Mouse (Mus musculus): ENCODE measurements around the gene Nr2f1. TPM values are rescaled to one million over a fixed set of nuclear protein-coding genes. Genes with fewer than 3 reads are reported as not detected.
A peak's percentile ranks its signal among the peaks of the same experiment; 100 is the strongest.

The Nr2f1 gene
- polyA plus RNA-seq, 1 experiment = not detected

DNA sequence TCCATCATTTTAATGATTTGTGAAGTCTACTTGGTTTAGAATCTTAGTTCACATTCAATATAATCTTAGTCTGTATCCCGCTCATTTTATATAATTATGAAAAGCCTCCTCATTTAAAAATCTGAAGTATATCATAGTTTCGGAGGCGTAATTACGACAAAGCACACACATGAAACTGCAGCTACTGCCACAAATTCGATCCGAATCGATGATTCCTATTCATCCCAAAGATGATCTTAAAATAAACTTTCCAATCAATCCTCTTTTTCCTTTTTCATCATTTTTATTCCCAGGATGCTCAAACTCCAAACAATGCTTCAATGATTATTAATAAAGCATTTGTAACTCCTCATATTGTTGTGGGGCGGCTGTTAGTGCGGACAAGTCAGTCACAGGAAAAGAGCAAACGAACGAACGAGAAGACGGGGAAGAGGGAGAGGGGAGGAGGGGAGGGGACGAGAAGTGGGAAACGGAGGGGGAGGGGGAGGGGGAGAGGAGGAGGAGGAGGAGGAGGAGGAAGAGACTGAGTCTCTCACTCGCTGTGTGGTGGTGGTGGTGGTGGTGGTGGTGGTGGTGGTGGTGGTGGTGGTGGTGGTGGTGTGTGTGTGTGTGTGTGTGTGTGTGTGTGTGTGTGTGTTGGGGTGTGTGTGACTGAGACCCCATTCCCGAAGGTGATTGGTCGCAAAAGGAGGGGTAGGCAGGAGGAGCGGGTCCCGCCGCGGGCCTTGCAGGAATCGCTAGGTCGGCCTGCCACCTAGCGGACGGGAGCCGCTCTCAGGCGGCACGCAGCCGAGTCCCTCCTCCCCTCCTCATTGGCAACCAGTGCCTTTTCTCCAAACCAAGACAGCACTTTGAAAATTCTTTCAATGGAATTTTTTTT lies 1.7 kb upstream of the Nr2f1 start:
- no peak overlapping the region for H3K27ac ChIP-seq (ENCODE audit: insufficient read depth, low read depth, low read length)
- peaks cover 3% of the 10 kb centered on the region; the same call in 1 of the 2 replicates for H3K4me1 ChIP-seq (ENCODE audit: control insufficient read depth, insufficient read depth, low read length)
- TF ChIP-seq CTCF (IDR thresholded peaks at IDR 0.05; ENCODE audit: low read depth, low read length) (peak; percentile 49), POLR2A (IDR thresholded peaks at IDR 0.05; ENCODE audit: borderline replicate concordance, low read depth, low read length) (no peak)
- no peak overlapping the region; the same call in 1 of the 2 replicates for H3K4me3 ChIP-seq (ENCODE audit: insufficient read depth, low read length)

DNA sequence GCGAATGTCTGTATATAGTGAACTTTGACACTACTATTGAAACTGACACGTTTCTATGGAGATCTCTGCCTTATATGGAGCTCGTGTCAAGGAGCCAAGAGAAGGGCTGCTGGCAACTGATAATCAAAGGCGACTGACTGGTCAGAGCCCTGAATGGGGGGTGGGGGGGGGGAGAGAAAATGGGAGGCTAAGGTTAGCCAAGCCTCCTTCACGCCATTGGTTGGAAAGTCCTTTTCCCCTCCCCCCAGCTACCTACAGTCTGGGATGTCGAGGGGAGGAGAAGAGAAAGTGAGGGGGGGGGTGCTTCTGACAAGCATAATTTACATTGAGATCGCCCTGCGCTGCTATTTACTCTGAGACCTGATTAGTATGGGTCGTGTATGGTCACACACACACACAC lies 850 bp upstream of the Nr2f1 start:
- Histone ChIP-seq H3K27ac (ENCODE audit: insufficient read depth, low read depth, low read length) (no peak overlapping the region), H3K4me1 (ENCODE audit: control insufficient read depth, insufficient read depth, low read length) (peaks cover 3% of the 10 kb centered on the region; the same call in 1 of the 2 replicates), H3K4me3 (ENCODE audit: insufficient read depth, low read length) (peak overlapping the region; percentile 13; the same call in 1 of the 2 replicates)
- TF ChIP-seq POLR2A (IDR thresholded peaks at IDR 0.05; ENCODE audit: borderline replicate concordance, low read depth, low read length) (no peak), CTCF (IDR thresholded peaks at IDR 0.05; ENCODE audit: low read depth, low read length) (no peak)

DNA sequence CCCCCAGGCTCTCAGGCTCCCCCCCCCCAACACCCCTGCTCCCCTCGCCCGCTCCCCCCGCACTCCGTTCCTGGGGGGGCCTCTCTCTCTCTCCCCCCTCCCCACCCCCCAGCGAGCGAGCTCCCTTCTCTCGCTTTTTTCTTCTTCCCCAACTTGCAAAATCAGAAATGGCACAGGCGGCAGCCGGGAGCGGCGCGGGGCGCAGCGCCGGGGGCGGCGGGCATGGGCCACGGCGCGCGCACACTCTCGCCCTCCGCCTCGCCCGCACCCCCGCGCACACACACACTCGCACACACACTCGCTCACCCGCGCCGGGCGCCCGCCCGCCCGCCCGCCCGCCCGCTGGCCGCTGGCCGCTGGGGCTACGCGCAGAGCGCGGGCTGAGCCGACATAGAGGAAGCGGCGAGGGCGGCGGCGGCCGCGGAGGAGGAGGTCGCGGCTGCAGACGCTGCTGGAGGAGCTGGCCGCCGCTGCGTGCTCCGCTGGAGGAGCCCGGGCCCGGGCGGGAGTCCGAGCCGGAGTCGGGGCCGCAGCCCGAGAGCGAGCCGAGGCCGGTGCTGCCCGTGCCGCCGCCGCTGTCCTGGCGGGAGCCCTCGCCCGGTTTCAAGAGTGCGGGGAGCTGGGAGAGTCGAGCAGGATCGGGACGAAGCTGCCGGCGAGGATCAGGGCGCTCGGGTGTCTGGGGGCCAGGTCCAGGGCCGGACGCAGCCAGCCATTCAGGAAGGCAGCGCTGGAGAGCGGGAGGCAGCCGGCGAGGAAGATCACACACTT lies 501 bp downstream of the Nr2f1 start:
- Histone ChIP-seq H3K4me3 (ENCODE audit: insufficient read depth, low read length) (peak overlapping the region; percentile 64), H3K27ac (ENCODE audit: insufficient read depth, low read depth, low read length) (no peak overlapping the region), H3K4me1 (ENCODE audit: control insufficient read depth, insufficient read depth, low read length) (peaks cover 3% of the 10 kb centered on the region; the same call in 1 of the 2 replicates)
- no peak for TF ChIP-seq POLR2A (IDR thresholded peaks at IDR 0.05; ENCODE audit: borderline replicate concordance, low read depth, low read length)
- no peak for TF ChIP-seq CTCF (IDR thresholded peaks at IDR 0.05; ENCODE audit: low read depth, low read length)

DNA sequence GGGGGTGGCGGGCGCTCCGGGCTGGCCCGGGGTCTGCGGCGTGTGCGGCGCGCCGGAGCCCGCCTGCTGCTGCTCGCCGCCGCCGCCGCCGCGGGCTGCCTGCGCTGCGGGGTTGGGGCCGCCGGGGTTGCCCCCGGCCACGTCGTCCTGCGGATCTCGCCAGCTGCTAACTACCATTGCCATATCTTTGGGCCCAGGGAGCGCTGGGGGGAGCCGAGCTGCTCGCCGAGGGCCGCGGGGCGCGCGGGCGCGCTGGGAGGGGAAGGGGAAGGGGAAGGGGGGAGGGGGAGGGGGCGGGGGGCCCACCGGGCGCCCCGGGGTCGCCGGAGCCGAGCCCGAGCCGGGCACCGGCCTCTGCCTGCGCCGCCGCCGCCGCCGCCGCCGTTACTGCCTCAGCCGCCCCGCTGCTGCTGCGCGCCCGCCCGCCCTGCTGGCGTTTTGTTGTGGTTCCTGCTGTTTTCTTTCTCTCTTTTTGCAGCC lies 1.1 kb downstream of the Nr2f1 start:
- TF ChIP-seq CTCF (IDR thresholded peaks at IDR 0.05; ENCODE audit: low read depth, low read length) (no peak), POLR2A (IDR thresholded peaks at IDR 0.05; ENCODE audit: borderline replicate concordance, low read depth, low read length) (no peak)
- Histone ChIP-seq H3K4me3 (ENCODE audit: insufficient read depth, low read length) (peak overlapping the region; percentile 51), H3K27ac (ENCODE audit: insufficient read depth, low read depth, low read length) (no peak overlapping the region), H3K4me1 (ENCODE audit: control insufficient read depth, insufficient read depth, low read length) (peaks cover 3% of the 10 kb centered on the region; the same call in 1 of the 2 replicates)

DNA sequence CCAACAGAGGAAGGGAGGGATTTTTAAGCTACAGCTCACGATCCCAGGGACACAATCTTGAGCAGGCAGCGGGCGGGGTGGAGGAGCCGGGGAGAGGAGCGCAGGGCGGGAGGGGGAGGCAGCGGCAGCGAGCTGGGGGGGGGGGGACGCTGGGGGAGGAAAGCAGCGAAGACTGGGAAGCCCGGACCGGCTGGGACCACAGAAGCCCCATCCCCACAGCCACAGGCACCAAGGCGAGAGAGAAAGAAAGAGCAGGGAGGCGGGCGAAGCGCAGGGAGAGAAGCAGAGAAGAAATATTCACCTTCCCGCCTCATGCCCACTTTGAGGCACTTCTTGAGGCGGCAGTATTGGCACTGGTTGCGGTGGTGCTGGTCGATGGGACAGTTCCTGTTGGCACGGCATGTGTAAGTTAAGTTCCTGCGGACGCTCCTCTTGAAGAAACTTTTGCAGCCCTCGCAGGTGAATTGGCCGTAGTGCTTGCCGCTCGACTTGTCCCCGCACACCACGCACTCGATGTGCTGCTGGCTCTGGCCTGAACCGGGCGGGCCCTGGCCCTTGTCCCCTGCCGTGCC lies 1.7 kb downstream of the Nr2f1 start:
- TF ChIP-seq CTCF (IDR thresholded peaks at IDR 0.05; ENCODE audit: low read depth, low read length) (no peak), POLR2A (IDR thresholded peaks at IDR 0.05; ENCODE audit: borderline replicate concordance, low read depth, low read length) (no peak)
- Histone ChIP-seq H3K27ac (ENCODE audit: insufficient read depth, low read depth, low read length) (no peak overlapping the region), H3K4me1 (ENCODE audit: control insufficient read depth, insufficient read depth, low read length) (peaks cover 3% of the 10 kb centered on the region; the same call in 1 of the 2 replicates), H3K4me3 (ENCODE audit: insufficient read depth, low read length) (peak overlapping the region; percentile 51)

DNA sequence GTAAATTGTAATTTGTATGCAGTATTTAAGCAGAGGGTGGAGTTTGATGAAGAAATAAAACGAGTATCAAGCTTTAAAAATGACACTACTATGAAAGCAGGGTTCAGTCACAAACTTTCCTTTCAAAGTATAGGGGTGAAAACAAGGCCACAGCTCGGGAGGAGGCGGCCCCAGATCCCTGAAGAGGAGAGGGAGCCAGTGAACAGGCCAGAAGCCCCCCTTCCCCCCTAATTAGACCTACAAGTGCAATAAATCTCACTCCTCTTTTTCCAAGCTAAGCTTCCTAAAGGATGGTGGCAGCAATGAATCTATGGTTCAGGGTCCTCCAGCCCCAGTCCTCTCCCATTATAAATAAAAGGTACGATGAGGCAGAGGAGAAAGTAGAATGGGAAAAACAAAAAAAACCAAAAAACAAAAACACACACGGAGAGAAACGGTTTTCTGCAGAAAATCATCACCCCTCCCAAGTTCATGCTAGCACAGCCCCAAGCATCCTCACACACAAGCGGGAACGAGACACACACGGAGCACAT lies 2.2 kb downstream of the Nr2f1 start:
- Histone ChIP-seq H3K27ac (ENCODE audit: insufficient read depth, low read depth, low read length) (no peak overlapping the region), H3K4me1 (ENCODE audit: control insufficient read depth, insufficient read depth, low read length) (peaks cover 3% of the 10 kb centered on the region; the same call in 1 of the 2 replicates), H3K4me3 (ENCODE audit: insufficient read depth, low read length) (no peak overlapping the region)
- TF ChIP-seq CTCF (IDR thresholded peaks at IDR 0.05; ENCODE audit: low read depth, low read length) (no peak), POLR2A (IDR thresholded peaks at IDR 0.05; ENCODE audit: borderline replicate concordance, low read depth, low read length) (no peak)

DNA sequence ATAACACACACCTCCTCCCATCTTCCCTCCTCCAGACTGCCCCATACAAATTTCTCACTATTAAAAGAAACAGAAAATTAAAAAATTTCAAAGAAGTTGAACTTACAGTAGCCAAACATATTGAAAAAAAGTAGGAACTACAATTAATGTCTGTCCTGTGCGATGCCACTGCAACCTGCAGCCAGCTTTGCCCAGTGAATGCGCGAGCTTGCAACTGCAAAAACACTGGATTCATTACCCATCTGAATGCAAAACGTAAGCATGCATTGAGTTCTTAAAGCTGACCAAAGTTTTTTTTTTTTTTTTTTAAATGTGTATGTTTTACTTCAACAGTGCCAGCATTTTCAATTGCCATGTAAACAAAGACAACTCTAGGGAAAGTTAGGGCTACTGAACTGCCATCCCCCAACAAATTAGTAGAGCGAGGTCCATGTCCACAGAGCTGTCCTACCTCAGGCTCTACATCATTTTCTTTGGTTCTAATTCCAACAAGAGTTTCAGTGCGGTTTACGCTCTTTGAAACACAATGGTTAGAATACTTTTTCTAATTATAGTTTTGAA lies 3.2 kb downstream of the Nr2f1 start:
- Histone ChIP-seq H3K27ac (ENCODE audit: insufficient read depth, low read depth, low read length) (no peak overlapping the region), H3K4me1 (ENCODE audit: control insufficient read depth, insufficient read depth, low read length) (no peaks in the 10 kb centered on the region), H3K4me3 (ENCODE audit: insufficient read depth, low read length) (no peak overlapping the region)
- TF ChIP-seq POLR2A (IDR thresholded peaks at IDR 0.05; ENCODE audit: borderline replicate concordance, low read depth, low read length) (no peak), CTCF (IDR thresholded peaks at IDR 0.05; ENCODE audit: low read depth, low read length) (no peak)

DNA sequence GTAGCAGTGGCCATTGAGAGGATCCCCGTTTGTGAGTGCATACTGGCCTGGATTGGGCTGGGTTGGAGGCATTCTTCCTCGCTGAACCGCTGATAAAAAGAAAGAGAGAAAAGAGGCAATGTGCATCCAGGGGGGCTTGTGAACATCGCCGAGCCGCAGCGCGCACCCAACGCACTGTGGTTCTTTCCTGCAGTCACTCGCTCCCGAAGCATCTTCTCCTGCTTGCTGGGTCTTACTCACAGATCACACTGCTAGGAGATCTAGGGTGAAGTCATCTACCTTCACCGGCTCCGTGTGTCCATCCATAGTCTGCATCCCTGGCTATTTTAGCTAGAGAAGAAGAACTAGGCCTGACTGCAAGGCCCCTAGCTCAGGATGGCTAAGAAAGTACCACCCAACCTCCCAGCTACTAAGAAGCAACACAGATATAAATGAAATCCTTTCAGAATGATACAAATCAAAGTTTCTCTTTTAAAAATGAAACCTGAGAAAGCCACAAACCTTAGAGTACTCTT lies 3.9 kb downstream of the Nr2f1 start:
- TF ChIP-seq CTCF (IDR thresholded peaks at IDR 0.05; ENCODE audit: low read depth, low read length) (no peak), POLR2A (IDR thresholded peaks at IDR 0.05; ENCODE audit: borderline replicate concordance, low read depth, low read length) (no peak)
- Histone ChIP-seq H3K4me3 (ENCODE audit: insufficient read depth, low read length) (no peak overlapping the region), H3K27ac (ENCODE audit: insufficient read depth, low read depth, low read length) (no peak overlapping the region), H3K4me1 (ENCODE audit: control insufficient read depth, insufficient read depth, low read length) (no peaks in the 10 kb centered on the region)

Measured in bone marrow macrophage, adult 2 months (primary cell).